Mouse (Mus musculus): Measurements from ENCODE around the gene Cpne2. TPM values are rescaled to one million over a fixed set of nuclear protein-coding genes. Genes with fewer than 3 reads are reported as not detected.

The Cpne2 gene
- 10 to 100 TPM; 34.5 to 70.8 TPM for polyA plus RNA-seq (2012; fragmentation: generic; extraction: Trizol)

GRCm38 (mm10) chr8:94532873-94533671, at the start of gene Cpne2:
Gene Cpne2, plus strand, starts transcription at chr8:94532990.

GRCm38 (mm10) chr8:94601607-94602385, 69.0 kb downstream of the Cpne2 start, which contains the start of the genes Rspry1 and Fam192a:
Gene Rspry1, plus strand, starts transcription at chr8:94601937.
Gene Fam192a, minus strand, starts transcription at chr8:94601997.

Other genes starting within 250 kb of the Cpne2 start
- not detected for gene Slc12a3, start 203.8 kb upstream of the Cpne2 start, polyA plus RNA-seq (2012; fragmentation: generic; extraction: Trizol)
- gene Herpud1, start 146.6 kb upstream of the Cpne2 start, polyA plus RNA-seq (2012; fragmentation: generic; extraction: Trizol), result 10 to 100 TPM; 21.7 to 47.0 TPM
- gene Nlrc5, start 98.6 kb upstream of the Cpne2 start, polyA plus RNA-seq (2012; fragmentation: generic; extraction: Trizol), result under 1 TPM; 0.16 to 0.46 TPM
- 1 to 10 TPM in 1 of 2 experiments, under 1 TPM in 1; 0.54 to 6.9 TPM for gene Rspry1, start 68.9 kb downstream of the Cpne2 start, polyA plus RNA-seq (2012; fragmentation: generic; extraction: Trizol)
- gene Fam192a, start 69.0 kb downstream of the Cpne2 start, polyA plus RNA-seq (2012; fragmentation: generic; extraction: Trizol), result 10 to 100 TPM; 12.5 to 33.9 TPM
- gene Arl2bp, start 133.6 kb downstream of the Cpne2 start, polyA plus RNA-seq (2012; fragmentation: generic; extraction: Trizol), result 10 to 100 TPM; 30.0 to 81.2 TPM
- gene Pllp, start 163.3 kb downstream of the Cpne2 start, polyA plus RNA-seq (2012; fragmentation: generic; extraction: Trizol), result under 1 TPM; 0.32 to 0.37 TPM
- not detected for gene Ccl22, start 212.6 kb downstream of the Cpne2 start, polyA plus RNA-seq (2012; fragmentation: generic; extraction: Trizol)
- 100 to 1,000 TPM in 1 of 2 experiments, 10 to 100 TPM in 1; 16.1 to 126 TPM for gene Cx3cl1, start 239.0 kb downstream of the Cpne2 start, polyA plus RNA-seq (2012; fragmentation: generic; extraction: Trizol)

Data from C3H10T1/2 (cell line).